Mouse (Mus musculus) hematopoietic stem cell, adult 5-6 weeks (primary cell): Measurements from ENCODE around the gene Col6a4. TPM values are rescaled to one million over a fixed set of nuclear protein-coding genes. Genes with fewer than 3 reads are reported as not detected.

Source experiments
- ATAC-seq, 2 experiments: fragments of 125-278 bp in 1 of 2; replicated peaks in 1 of 2; 2 replicates each; pipeline ENCODE4 v1.8.0; 2016 to 2017; ENCODE audit warnings: inconsistent platforms in 2 of 2, mild to moderate bottlenecking in 2 of 2, moderate number of reproducible peaks in 2 of 2, low read depth in 1 of 2, moderate TSS enrichment in 1 of 2; ENCODE audit not compliant: low FRiP score in 2 of 2, poor library complexity in 2 of 2, severe bottlenecking in 2 of 2, insufficient read depth in 1 of 2, low TSS enrichment in 1 of 2
- total RNA-seq: library from RNA; stranded (forward); fragments of 172-1452, 232-1000 nt; gene quantifications from 2 replicates; pipeline ENCODE4 v1.2.3, GENCODE M21; 2017

The Col6a4 gene
- total RNA-seq, 1 experiment from 2014 or later, result not detected

GRCm38 (mm10) chr9:105984931-105985519 lies 111.6 kb downstream of the Col6a4 start:
- ATAC-seq, result no peak

- ATAC-seq, result no peak
Measured at GRCm38 (mm10) chr9:105978479-105978878, 118.1 kb downstream of the Col6a4 start.

- ATAC-seq, result no peak
Measured at GRCm38 (mm10) chr9:105976871-105977270, 119.7 kb downstream of the Col6a4 start.

- no peak for ATAC-seq
Measured at GRCm38 (mm10) chr9:105976314-105976713, 120.3 kb downstream of the Col6a4 start.

- no peak for ATAC-seq
Measured at GRCm38 (mm10) chr9:105973736-105974135, 122.8 kb downstream of the Col6a4 start.

- no peak for ATAC-seq
Measured at GRCm38 (mm10) chr9:105972031-105972430, 124.6 kb downstream of the Col6a4 start.

GRCm38 (mm10) chr9:105971351-105971894 lies 125.2 kb downstream of the Col6a4 start:
- ATAC-seq, result no peak

GRCm38 (mm10) chr9:105970901-105971300 lies 125.7 kb downstream of the Col6a4 start:
- ATAC-seq, result no peak

GRCm38 (mm10) chr9:105967976-105968375 lies 128.6 kb downstream of the Col6a4 start:
- ATAC-seq, result no peak

GRCm38 (mm10) chr9:105960533-105960932 lies 136.1 kb downstream of the Col6a4 start, which contains the start of gene Col6a5:
Gene Col6a5, minus strand, starts transcription at chr9:105960643.
- no peak; a peak in 1 of 4 replicates for ATAC-seq

GRCm38 (mm10) chr9:105959116-105959515 lies 137.5 kb downstream of the Col6a4 start:
- no peak for ATAC-seq

GRCm38 (mm10) chr9:105949755-105950154 lies 146.8 kb downstream of the Col6a4 start:
- no peak for ATAC-seq

GRCm38 (mm10) chr9:105947577-105947976 lies 149.0 kb downstream of the Col6a4 start:
- no peak for ATAC-seq

Other genes with a start within 250 kb of the Col6a4 start
- not detected in 2 replicates for gene Col6a5, start 136.1 kb downstream of the Col6a4 start, total RNA-seq
- 2.8 and 2.9 TPM in 2 replicates for gene Glyctk, start 61.4 kb upstream of the Col6a4 start, total RNA-seq
- gene Wdr82, start 74.1 kb upstream of the Col6a4 start, total RNA-seq, result 88.3 and 101 TPM in 2 replicates
- 12.0 and 19.9 TPM in 2 replicates for gene Ppm1m, start 103.0 kb upstream of the Col6a4 start, total RNA-seq
- 34.2 and 64.2 TPM in 2 replicates for gene Twf2, start 106.3 kb upstream of the Col6a4 start, total RNA-seq
- 0.84 and 1.4 TPM in 2 replicates for gene Tlr9, start 125.8 kb upstream of the Col6a4 start, total RNA-seq
- gene Alas1, start 151.9 kb upstream of the Col6a4 start, total RNA-seq, result 72.1 and 85.4 TPM in 2 replicates
- gene Poc1a, start 184.3 kb upstream of the Col6a4 start, total RNA-seq, result 13.9 and 14.8 TPM in 2 replicates